Comparison of ENCODE assay signal across 10 mouse cellular contexts in genomic region chr3:130923615-130923958, GRCm38 (mm10).
DNase-seq lines count a peak whose midpoint lies in the region; ATAC-seq lines count a peak whose summit lies in the region.
"Had no signal": no experiment of that assay in that cellular context is flagged by ENCODE, and none has a peak within 500 bp of the region (broad histone marks: within the 10 kb centered on the region; RNA-seq: fewer than 3 reads in every experiment).

No protein-coding gene starts in this region.

- 20% methylated on average over 8 of the region's 8 CpGs for WGBS in lung, embryonic 15.5 days
- 7% methylated on average over 8 of the region's 8 CpGs for WGBS in forebrain, embryonic 13.5 days
- WGBS in limb, embryonic 12.5 days = 12% methylated on average over 8 of the region's 8 CpGs
- 32% methylated on average over 8 of the region's 8 CpGs for WGBS in stomach, embryonic 16.5 days

- no peak for ATAC-seq in lung, embryonic 15.5 days (ENCODE audit: borderline replicate concordance, extremely low read depth, low FRiP score, low TSS enrichment)
- ATAC-seq in forebrain, embryonic 13.5 days = peak; percentile 65
- no peak for ATAC-seq in limb, embryonic 12.5 days (ENCODE audit: insufficient number of reproducible peaks, insufficient read depth, low FRiP score, low TSS enrichment, low read depth)
- no peak for ATAC-seq in stomach, embryonic 16.5 days (ENCODE audit: insufficient read depth, low FRiP score)

- H3K27me3 ChIP-seq in lung, embryonic 15.5 days = peaks cover 3% of the 10 kb centered on the region; the same call in 1 of the 2 replicates
- H3K27me3 ChIP-seq in forebrain, embryonic 13.5 days = no peaks in the 10 kb centered on the region
- peaks cover 8% of the 10 kb centered on the region for H3K27me3 ChIP-seq in limb, embryonic 12.5 days
- H3K27me3 ChIP-seq in stomach, embryonic 16.5 days (ENCODE audit: control insufficient read depth, insufficient read depth, low read length) = peaks cover 10% of the 10 kb centered on the region

- no peaks in the 10 kb centered on the region for H3K9me3 ChIP-seq in lung, embryonic 15.5 days
- no peaks in the 10 kb centered on the region for H3K9me3 ChIP-seq in forebrain, embryonic 13.5 days (replicated peaks)
- peaks cover 4% of the 10 kb centered on the region; the same call in 1 of the 2 replicates for H3K9me3 ChIP-seq in limb, embryonic 12.5 days
- H3K9me3 ChIP-seq in stomach, embryonic 16.5 days (replicated peaks; ENCODE audit: control insufficient read depth, low read length) = no peaks in the 10 kb centered on the region

- H3K9ac ChIP-seq in lung, embryonic 15.5 days = no peak overlapping the region
- peak overlapping the region; percentile 58 for H3K9ac ChIP-seq in forebrain, embryonic 13.5 days
- no peak overlapping the region for H3K9ac ChIP-seq in limb, embryonic 12.5 days (replicated peaks)
- no peak overlapping the region for H3K9ac ChIP-seq in stomach, embryonic 16.5 days (ENCODE audit: low read length)
- H3K9ac ChIP-seq: liver, embryonic 14.5 days had no signal

- H3K4me1 ChIP-seq in lung, embryonic 15.5 days = no peaks in the 10 kb centered on the region; the same call in 1 of the 2 replicates
- peaks cover 25% of the 10 kb centered on the region for H3K4me1 ChIP-seq in forebrain, embryonic 13.5 days
- H3K4me1 ChIP-seq in limb, embryonic 12.5 days (replicated peaks) = peaks cover 14% of the 10 kb centered on the region
- no peaks in the 10 kb centered on the region for H3K4me1 ChIP-seq in stomach, embryonic 16.5 days (ENCODE audit: control insufficient read depth, insufficient read depth, low read length)

- no peak overlapping the region for H3K27ac ChIP-seq in lung, embryonic 15.5 days
- H3K27ac ChIP-seq in forebrain, embryonic 13.5 days = no peak overlapping the region
- H3K27ac ChIP-seq in limb, embryonic 12.5 days = no peak overlapping the region
- no peak overlapping the region for H3K27ac ChIP-seq in stomach, embryonic 16.5 days (ENCODE audit: low read length)
- H3K27ac ChIP-seq: liver, embryonic 14.5 days had no signal

- H3K4me2 ChIP-seq in lung, embryonic 15.5 days = peak overlapping the region; percentile 37
- peak overlapping the region; percentile 61 for H3K4me2 ChIP-seq in forebrain, embryonic 13.5 days
- H3K4me2 ChIP-seq in limb, embryonic 12.5 days = peak overlapping the region; percentile 58
- H3K4me2 ChIP-seq in stomach, embryonic 16.5 days (ENCODE audit: low read depth, low read length) = peak overlapping the region; percentile 45

- DNase-seq in lung, postnatal 36 days = no peak
- DNase-seq in adrenal gland, adult 2 months = no peak
- no peak for DNase-seq in layer of hippocampus, adult 18-20 months (ENCODE audit: low spot score in 2 of 2)
- DNase-seq: cerebellum, adult 18-20 months; gastrocnemius, postnatal 36 days had no signal

- H3K4me3 ChIP-seq in lung, embryonic 15.5 days = no peak overlapping the region; the same call in 1 of the 2 replicates
- H3K4me3 ChIP-seq in forebrain, embryonic 13.5 days = peak overlapping the region; percentile 34
- H3K4me3 ChIP-seq in limb, embryonic 12.5 days (replicated peaks) = peak overlapping the region; percentile 25
- peak overlapping the region; percentile 22 for H3K4me3 ChIP-seq in stomach, embryonic 16.5 days (replicated peaks; ENCODE audit: low read length)

- H3K36me3 ChIP-seq in lung, embryonic 15.5 days = no peaks in the 10 kb centered on the region
- no peaks in the 10 kb centered on the region for H3K36me3 ChIP-seq in forebrain, embryonic 13.5 days (ENCODE audit: poor library complexity, severe bottlenecking)
- no peaks in the 10 kb centered on the region for H3K36me3 ChIP-seq in limb, embryonic 12.5 days
- no peaks in the 10 kb centered on the region for H3K36me3 ChIP-seq in stomach, embryonic 16.5 days (ENCODE audit: control insufficient read depth, insufficient read depth, low read length)
